Mouse (Mus musculus): Measurements from ENCODE around the gene Tmem87a. TPM values are rescaled to one million over a fixed set of nuclear protein-coding genes. Genes with fewer than 3 reads are reported as not detected.

The Tmem87a gene
- polyA plus RNA-seq, 1 experiment from 2014 or later: 8.0 TPM

DNA sequence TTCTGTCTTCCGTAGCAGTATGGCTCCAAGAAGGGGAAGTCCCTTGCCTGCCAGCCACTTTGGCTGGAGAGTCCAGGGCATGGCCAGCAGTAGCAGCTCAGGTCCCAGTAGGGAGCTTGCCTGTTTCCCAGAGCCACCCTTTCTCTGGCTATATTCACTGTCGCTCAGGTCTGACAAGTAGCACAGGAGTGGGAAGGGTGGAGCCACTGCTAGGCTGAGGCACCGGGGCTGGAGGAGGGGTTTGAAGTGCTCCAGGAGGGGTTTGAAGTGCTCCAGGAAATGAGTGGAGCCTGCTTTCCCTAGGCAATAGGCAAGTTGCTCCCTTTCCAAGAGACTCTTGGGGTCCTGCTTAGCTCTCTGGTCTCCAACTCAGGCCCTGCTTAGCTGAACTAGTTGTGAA, 89.9 kb downstream of the Tmem87a start, which contains the start of gene Pla2g4f:
Gene Pla2g4f, minus strand, starts transcription at position 190 of the 400 bp plus-strand sequence.
- Histone ChIP-seq H3K4me2 (replicated peaks; ENCODE audit: low read depth) (no peak within 1 kb of the TSS), H3K27ac (ENCODE audit: low read depth, low read length) (no peak within 1 kb of the TSS; the same call in 1 of the 2 replicates), H3K9ac (ENCODE audit: low read depth, low read length) (no peak within 1 kb of the TSS), H3K4me3 (ENCODE audit: low read depth, low read length) (no peak within 1 kb of the TSS), H3K27me3 (replicated peaks; ENCODE audit: control insufficient read depth, insufficient read depth, low read length) (no peaks in the 10 kb centered on the region), H3K9me3 (ENCODE audit: control insufficient read depth) (no peaks in the 10 kb centered on the region), H3K36me3 (ENCODE audit: control insufficient read depth, insufficient read depth) (peaks cover 29% of the 10 kb centered on the region), H3K4me1 (replicated peaks; ENCODE audit: control insufficient read depth, insufficient read depth, low read length) (no peaks in the 10 kb centered on the region; the same call in 1 of the 2 replicates)
- TF ChIP-seq CTCF (IDR thresholded peaks at IDR 0.05; ENCODE audit: low read depth): no peak
- WGBS: 35% methylated on average over 3 of the region's 3 CpGs
- no peak for ATAC-seq

DNA sequence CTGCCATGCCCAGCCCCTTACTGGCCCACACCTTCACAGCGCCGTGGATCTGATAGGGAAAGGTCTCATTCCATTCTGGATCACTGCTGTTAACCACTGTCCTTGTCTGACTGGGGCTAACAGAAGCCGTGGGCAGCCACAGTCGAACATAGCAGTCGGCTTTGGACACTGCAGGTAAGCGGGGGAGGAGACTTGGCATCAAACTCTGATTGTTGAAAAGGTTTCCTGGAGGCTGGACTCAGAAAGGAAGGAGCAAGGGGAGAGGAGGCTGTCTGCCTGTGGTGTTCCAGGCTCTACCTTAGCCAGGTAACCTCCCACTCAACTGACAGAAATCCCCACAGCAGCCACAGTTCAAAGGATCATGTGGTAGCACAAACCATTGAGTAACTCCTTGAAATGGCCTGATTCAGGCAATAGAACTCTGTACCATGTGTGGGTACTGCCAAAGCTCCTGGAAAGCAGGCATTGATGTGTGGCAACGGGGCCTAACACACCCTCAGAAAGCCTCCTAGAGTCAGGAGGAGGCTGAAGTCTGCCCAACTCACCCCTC, 91.6 kb downstream of the Tmem87a start:
- Histone ChIP-seq H3K4me1 (replicated peaks; ENCODE audit: control insufficient read depth, insufficient read depth, low read length) (no peaks in the 10 kb centered on the region; the same call in 1 of the 2 replicates), H3K9ac (ENCODE audit: low read depth, low read length) (no peak overlapping the region), H3K4me3 (ENCODE audit: low read depth, low read length) (no peak overlapping the region), H3K9me3 (ENCODE audit: control insufficient read depth) (no peaks in the 10 kb centered on the region), H3K36me3 (ENCODE audit: control insufficient read depth, insufficient read depth) (peaks cover 14% of the 10 kb centered on the region), H3K4me2 (replicated peaks; ENCODE audit: low read depth) (no peak overlapping the region), H3K27me3 (replicated peaks; ENCODE audit: control insufficient read depth, insufficient read depth, low read length) (no peaks in the 10 kb centered on the region), H3K27ac (ENCODE audit: low read depth, low read length) (no peak overlapping the region)
- TF ChIP-seq CTCF (IDR thresholded peaks at IDR 0.05; ENCODE audit: low read depth): no peak
- WGBS: 68% methylated on average over 7 of the region's 7 CpGs
- no peak for ATAC-seq

Other genes starting within 250 kb of the Tmem87a start
- 70.0 and 74.9 TPM in 2 replicates for gene Ehd4, start 249.5 kb downstream of the Tmem87a start, polyA plus RNA-seq (2015; fragmentation: Nextera tagmentation; extraction: Ambion mirVana)
- 0.08 and 0.14 TPM in 2 replicates for gene Pla2g4e, start 158.8 kb downstream of the Tmem87a start, polyA plus RNA-seq (2015; fragmentation: Nextera tagmentation; extraction: Ambion mirVana)
- 0.17 and 0.20 TPM in 2 replicates for gene Pla2g4d, start 114.9 kb downstream of the Tmem87a start, polyA plus RNA-seq (2015; fragmentation: Nextera tagmentation; extraction: Ambion mirVana)
- gene Pla2g4f, start 89.9 kb downstream of the Tmem87a start, polyA plus RNA-seq (2015; fragmentation: Nextera tagmentation; extraction: Ambion mirVana): 1.8 and 2.8 TPM in 2 replicates
- 12.8 and 14.0 TPM in 2 replicates for gene Vps39, start 51.0 kb downstream of the Tmem87a start, polyA plus RNA-seq (2015; fragmentation: Nextera tagmentation; extraction: Ambion mirVana)
- gene Ganc, start 217 bp downstream of the Tmem87a start, polyA plus RNA-seq (2015; fragmentation: Nextera tagmentation; extraction: Ambion mirVana): 9.0 and 11.1 TPM in 2 replicates
- 0.55 and 0.61 TPM in 2 replicates for gene Capn3, start 51.9 kb upstream of the Tmem87a start, polyA plus RNA-seq (2015; fragmentation: Nextera tagmentation; extraction: Ambion mirVana)
- 24.8 and 27.0 TPM in 2 replicates for gene Zfp106, start 159.7 kb upstream of the Tmem87a start, polyA plus RNA-seq (2015; fragmentation: Nextera tagmentation; extraction: Ambion mirVana)
- gene Snap23, start 163.6 kb upstream of the Tmem87a start, polyA plus RNA-seq (2015; fragmentation: Nextera tagmentation; extraction: Ambion mirVana): 39.0 and 43.0 TPM in 2 replicates
- gene Haus2, start 205.3 kb upstream of the Tmem87a start, polyA plus RNA-seq (2015; fragmentation: Nextera tagmentation; extraction: Ambion mirVana): 11.1 and 11.6 TPM in 2 replicates
- gene Lrrc57, start 205.4 kb upstream of the Tmem87a start, polyA plus RNA-seq (2015; fragmentation: Nextera tagmentation; extraction: Ambion mirVana): 23.6 and 24.7 TPM in 2 replicates
- gene Stard9, start 225.0 kb upstream of the Tmem87a start, polyA plus RNA-seq (2015; fragmentation: Nextera tagmentation; extraction: Ambion mirVana): 1.6 and 2.4 TPM in 2 replicates